Mouse (Mus musculus) lung, postnatal 0 days (tissue): ENCODE data around the gene Sh3bp2.

ENCODE experiments used
- CTCF ChIP-seq: IDR thresholded peaks from 2 replicates; pipeline ENCODE4 v1.5.1; 2016; ENCODE audit warnings: antibody characterized with exemption, mild to moderate bottlenecking
- EP300 ChIP-seq: IDR thresholded peaks from 2 replicates; pipeline ENCODE4 v1.6.1; 2016; ENCODE audit warnings: antibody characterized with exemption, mild to moderate bottlenecking, control low read depth

GRCm38 (mm10) chr5:34526477-34526775, 788 bp downstream of the Sh3bp2 start:
- no peak for TF ChIP-seq EP300
- no peak for TF ChIP-seq CTCF
